Mouse (Mus musculus): ENCODE measurements around the gene St7l. TPM values are rescaled to one million over a fixed set of nuclear protein-coding genes. Genes with fewer than 3 reads are reported as not detected.
A peak's percentile ranks its signal among the peaks of the same experiment; 100 is the strongest.
"Not testable (repeated sequence)": the region's sequence is repeated elsewhere in the genome, so short reads cannot be mapped to it uniquely, and the experiment has no call there.

Gene St7l
- 10 to 100 TPM; 16.8 to 20.1 (median 17.3) TPM for total RNA-seq (2022)

DNA sequence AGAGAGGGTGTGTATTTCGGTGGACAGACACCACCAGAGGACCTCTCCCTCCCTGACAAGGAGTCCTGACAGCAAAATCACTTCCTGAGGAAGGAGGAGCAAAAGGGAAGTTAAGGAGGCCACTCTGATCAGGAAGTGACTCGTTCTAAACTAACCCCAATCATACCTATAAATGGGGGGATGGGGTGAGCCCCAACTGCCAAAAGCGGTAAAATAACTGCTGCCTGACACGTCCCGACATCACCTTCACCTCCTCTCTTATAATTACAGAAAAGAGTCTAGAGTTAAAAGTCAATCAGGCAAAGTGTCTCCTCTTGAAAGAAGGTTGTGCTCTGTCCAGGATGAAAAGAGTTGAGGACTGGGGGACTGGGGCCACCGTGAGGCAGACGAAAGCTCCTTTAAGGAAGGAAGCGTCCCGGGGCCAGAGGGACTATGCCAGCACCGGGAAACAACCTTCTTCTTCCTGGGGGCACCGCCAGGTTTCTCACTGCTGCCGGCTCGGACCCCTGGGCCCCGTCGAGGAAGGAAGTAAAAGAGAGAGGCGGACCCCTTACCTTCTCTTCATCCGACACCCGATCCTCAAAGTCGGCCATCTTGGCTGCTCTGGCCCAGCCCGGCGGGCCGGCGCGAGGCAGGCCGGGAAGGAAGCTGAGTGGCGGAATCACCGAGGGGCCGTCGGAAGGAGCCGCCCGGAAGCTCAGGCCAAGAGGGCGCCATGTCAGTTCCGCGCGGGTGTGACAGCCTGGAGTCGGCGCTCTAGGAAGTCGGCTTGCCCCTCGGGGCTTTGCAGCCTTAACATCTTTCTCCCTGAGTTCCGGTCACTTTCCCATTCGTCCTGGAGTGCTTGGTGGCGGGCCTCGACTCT, at the start of gene St7l, which contains the start of gene Capza1:
Gene St7l, plus strand, starts transcription at position 220 of the 865 bp plus-strand sequence.
Gene Capza1, minus strand, starts transcription at position 720 of the 865 bp plus-strand sequence.
- peak; percentile 90 for DNase-seq (ENCODE audit: low spot score)

DNA sequence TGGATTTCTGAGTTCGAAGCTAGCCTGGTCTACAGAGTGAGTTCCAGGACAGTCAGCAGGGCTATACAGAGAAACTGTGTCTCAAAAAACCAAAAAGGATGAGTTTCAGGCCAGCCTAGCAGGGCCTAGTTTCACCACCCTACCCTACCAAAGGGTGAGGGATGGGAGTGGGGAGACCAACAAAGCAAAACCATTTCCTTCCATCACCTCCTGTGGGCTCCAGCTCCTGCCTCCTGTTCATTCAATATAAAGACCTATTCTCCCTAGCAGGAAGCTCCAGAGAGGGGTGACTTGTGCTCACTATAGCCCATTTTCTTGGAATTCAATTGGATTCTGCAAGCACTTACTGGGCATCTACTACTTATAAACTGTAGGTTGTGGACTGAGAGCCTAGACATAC, 49.1 kb upstream of the St7l start:
- DNase-seq (ENCODE audit: low spot score): no peak

DNA sequence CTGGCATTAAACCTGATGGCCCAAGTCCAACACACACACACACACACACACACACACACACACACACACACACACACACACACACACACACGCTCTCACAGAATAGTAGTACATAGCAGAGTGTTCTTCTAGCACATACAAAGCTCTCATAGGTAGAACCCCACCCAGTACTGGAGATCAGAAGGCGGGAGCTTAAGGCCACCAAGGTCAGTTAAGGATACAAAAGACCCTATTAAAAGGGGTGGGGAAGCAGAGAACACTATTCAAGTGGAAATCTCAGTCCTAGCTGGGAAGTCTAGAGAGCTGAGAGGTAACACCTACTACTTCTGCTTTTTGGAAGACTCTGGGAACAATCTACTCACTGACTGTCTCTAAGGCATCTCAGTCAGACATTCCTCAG, 48.5 kb upstream of the St7l start:
- no peak for DNase-seq (ENCODE audit: low spot score)

DNA sequence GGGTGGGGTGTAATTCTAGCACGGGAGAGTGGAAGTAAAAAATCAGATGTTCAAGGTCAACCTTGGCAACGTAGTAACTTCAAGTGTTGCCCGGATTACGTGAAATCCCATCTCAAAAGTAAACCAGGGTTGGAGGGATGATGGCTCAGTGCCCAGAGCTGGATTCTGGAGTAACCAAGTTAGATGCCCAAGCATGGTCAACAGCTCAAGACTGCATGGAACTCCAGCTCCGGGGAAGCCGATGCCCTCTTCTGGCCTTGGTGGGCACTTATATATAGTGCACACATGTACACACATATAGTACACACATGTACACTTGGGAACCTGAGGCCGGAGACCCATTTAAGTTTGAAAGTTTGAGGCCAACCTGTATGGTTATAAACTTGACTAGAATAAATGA, 47.7 kb upstream of the St7l start:
- DNase-seq (ENCODE audit: low spot score): no peak

DNA sequence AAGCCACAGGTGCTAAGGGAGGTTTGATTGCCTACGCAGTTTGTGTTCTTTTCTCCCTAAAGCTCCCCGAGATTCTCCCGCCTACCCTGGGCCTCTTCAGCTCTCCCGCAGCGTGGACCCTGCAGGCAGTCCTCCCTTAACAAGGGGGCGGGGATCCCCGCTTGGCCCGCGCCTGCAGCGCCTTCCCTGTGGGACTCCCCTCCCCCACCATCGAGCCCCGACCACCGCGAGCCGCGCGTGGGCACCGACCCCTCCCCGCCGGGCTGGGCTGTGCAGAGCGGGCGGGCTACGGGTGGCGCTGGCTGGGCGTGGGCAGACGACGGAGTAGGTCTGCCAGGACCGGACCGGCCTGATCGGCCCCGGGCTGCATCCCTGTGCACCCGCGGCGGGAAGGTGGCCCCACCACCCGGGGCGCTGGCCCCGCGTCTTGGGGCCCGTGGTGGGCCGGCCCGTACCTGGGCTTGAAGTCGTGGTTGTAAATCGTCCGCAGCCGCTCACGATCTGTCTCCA, 46.3 kb upstream of the St7l start:
- DNase-seq (ENCODE audit: low spot score): peak; percentile 30

DNA sequence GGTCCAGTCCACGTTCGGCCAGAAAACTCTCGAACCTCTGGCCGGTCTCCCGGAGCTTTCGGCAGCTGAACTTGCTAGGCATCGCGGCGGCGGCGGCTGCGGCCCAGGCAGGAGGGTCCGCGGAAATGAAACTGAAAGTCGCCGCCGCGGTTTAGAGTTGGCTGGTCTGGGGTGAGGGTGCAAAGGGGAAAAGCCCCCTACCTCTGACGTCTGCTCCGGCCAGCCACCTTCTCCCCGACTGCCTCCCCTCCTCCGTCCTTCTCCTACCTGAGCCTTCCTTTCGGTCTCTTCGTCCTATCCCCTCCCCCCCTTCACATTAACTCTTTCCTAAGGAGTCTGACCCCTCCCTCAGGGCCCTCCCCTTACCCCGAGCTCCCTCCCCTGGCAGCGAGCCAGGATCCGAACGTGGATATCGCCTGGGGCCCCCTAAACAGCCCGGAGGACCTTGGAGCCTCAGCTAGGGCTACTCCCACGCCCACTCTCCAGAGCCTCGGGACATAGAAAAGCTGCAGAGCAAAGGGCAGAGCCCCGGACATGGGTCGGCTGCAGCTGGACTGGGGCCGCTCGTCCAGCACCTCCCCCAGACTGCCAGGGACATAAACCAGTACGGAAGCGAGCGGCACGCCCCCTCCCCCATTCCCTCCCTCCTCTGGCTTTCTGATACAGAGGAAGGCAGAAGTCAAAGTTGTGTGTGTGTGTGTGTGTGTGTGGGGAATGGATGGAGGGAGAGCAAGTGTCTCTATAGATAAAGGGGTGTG, 45.6 kb upstream of the St7l start, which contains the start of gene Mov10:
Gene Mov10, minus strand, starts transcription at position 573 of the 758 bp plus-strand sequence.
- DNase-seq (ENCODE audit: low spot score): peak; percentile 57

DNA sequence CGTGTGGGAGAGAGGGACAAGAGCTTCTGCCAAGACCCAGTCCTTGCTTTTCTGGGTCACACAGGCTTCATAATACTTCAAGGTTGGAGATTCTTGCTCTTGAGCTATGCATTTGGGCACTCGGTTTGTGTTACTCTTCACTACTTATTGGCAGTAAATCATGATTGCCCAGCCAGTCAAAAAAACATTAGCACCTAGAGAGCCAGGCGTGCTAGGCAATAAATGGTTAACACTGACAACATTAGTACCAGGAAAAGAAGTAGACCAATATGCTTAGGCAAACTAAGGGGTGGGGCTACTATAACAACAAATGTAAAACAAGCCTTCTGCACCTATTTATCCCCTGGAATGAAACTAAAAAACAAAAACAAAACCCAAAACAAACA, 45.1 kb upstream of the St7l start:
- DNase-seq (ENCODE audit: low spot score): no peak

DNA sequence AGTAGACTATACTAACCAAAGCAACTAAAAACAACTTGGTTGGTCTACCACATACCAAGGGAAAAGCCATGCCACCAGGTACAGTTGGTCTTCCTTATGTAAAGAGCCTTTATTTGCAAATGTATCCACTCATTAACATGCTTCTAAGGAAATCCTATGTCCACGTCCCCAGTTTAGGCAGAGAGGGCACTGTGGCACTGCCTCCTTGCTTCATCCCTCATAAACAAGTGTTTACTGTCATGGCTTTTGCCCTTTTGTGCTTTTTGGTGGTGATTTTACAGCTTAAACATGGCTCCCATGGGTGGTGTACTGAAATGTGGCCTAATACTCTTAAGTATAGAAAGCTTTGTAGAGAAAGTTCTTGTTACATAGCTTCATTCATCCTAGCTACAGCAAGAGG, 43.4 kb upstream of the St7l start:
- no peak for DNase-seq (ENCODE audit: low spot score)

DNA sequence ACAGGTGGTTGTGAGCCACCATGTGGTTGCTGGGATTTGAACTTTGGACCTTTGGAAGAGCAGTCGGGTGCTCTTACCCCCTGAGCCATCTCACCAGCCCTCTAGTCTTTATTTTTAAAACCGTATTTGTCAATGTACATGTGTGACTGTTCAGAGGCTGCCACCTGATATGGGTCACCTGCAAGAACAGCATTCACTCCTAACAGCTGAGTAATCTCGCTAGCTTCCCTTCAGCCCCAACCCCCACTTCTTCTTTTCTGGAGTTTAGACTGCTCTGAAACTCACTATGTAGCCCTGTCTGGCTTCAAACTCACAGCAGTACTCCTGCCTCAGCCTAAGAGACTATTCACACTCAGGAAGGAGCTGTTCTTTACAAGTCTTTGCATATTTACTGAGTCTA, 41.4 kb upstream of the St7l start:
- no peak for DNase-seq (ENCODE audit: low spot score)

DNA sequence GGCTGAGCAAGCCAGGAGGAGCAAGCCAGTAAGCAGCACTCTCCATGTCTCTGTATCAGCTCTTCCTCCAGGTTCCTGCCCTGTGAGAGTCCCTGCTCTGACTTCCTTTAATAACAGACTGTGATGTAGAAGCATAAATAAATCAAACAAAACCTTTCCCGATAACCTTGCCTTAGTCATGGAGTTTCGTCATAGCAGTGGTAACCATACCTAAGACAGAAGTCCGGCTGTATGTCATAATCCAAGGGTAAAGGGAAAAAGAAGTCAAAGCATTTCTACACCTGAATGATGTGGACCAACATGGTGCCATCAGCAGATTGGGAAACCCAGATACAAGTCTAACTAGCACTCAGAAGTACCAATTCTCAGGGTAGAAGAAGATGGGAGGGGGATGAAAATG, 28.0 kb upstream of the St7l start:
- no peak for DNase-seq (ENCODE audit: low spot score)

DNA sequence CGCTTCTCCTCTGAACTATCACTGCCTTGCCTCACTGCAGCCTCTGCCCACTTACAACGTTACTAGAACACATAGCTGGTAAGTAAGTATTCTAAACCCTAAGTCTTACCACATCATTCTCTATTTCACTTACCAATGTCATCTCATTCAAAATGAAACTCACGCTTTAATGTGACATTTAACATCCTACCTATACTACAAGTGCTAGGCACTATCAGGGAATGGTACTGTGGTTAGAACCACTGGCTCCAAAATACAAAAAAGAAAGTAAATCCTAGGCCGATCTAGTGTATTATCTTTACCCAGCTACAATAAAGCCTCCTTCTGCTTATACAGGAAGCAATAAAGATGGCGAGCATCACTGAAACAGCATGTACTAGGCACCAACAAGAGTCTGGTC, 22.8 kb upstream of the St7l start:
- no peak for DNase-seq (ENCODE audit: low spot score)

DNA sequence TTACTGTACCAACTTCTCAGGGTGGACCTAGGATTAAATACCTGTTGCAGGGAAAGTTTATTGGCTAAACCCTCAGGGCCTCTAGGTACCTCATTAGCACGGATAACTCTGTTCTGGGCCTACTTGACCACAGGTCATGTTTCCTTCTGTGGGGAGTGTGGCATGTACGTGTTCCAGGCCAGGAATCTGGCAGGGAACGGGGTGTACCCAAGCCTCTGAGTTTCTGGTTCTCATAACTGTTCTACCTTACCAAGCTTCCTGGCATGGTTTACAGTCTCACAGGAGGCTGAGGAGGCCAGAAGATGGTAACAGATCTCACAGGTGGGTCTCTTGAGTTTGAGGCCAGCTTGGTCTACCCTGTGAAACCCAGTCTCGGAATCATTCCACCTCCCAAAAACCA, 17.2 kb upstream of the St7l start:
- no peak for DNase-seq (ENCODE audit: low spot score)

DNA sequence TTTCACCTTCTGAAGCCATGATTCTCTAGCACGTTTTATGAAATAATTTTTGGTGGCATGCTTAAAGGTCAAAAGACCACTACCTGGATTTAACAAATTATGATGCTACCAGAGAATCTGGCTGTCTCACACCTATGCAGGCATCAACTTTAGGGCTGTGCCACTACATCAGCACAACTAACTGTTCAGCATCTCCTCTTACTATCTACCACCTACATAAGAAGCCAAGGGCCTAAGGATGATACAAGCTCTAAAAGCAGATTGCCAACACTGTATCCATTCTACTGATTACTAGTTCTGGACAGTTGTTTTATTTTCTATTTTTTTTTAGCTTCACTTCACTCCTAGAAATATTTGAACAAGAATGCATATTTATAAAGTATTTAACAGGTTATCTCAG, 9.3 kb upstream of the St7l start:
- DNase-seq (ENCODE audit: low spot score): no peak

DNA sequence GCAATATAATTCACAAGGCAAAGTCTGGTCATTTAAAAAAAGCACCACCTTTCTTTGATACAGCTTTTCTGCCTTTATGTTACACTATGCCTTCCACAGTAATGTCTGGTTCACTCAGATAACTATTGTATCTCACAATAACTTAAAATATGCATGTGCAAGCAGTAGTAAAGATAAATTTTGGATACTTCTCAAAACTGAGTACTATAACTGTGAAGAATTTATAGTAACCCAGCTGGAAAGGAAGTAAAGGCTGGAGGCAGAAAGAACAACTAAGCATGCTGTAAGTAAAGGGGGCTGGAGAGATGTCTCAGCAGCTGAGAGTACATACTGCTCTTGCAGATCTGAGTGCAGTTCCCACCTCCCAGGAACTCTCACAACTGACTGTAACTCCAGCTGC, 8.9 kb upstream of the St7l start:
- DNase-seq (ENCODE audit: low spot score): no peak

DNA sequence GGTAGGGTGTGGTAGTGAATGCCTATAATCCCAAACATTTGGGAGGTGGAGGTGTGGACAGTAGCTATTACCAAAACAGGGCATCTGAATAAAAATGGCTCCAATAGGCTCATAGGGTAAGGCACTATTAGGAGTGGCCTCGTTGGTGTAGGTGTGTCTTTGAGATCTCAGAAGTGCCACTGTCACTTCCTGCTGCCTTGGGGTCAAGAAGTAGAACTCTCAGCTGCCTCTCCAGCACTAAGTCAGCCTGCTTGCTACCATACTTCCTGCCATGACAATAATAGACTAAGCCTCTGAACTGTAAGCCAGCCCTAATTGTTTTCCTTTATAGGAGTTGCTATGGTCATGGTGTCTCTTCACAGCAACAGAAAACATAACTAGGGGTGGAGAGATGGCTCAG, 7.7 kb upstream of the St7l start:
- no peak for DNase-seq (ENCODE audit: low spot score)

DNA sequence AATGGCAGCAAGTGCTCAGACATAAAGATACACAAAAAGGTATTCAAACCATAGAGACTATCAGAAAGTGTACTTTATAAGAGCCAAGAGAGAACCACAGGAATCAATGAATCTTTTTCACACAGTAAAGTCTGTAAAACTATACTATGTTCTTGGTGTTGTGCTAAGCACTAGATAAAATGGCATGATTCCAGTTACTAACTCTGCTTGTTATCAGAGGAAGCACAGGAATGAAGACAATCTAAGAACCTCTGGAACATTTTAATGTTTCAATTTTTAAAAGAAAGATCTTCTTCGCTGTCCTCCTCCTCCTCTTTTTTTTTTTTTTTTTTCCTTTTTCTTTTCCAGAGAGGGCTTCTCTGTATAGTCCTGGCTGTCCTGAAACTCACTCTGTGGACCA, 5.2 kb upstream of the St7l start:
- DNase-seq (ENCODE audit: low spot score): no peak

DNA sequence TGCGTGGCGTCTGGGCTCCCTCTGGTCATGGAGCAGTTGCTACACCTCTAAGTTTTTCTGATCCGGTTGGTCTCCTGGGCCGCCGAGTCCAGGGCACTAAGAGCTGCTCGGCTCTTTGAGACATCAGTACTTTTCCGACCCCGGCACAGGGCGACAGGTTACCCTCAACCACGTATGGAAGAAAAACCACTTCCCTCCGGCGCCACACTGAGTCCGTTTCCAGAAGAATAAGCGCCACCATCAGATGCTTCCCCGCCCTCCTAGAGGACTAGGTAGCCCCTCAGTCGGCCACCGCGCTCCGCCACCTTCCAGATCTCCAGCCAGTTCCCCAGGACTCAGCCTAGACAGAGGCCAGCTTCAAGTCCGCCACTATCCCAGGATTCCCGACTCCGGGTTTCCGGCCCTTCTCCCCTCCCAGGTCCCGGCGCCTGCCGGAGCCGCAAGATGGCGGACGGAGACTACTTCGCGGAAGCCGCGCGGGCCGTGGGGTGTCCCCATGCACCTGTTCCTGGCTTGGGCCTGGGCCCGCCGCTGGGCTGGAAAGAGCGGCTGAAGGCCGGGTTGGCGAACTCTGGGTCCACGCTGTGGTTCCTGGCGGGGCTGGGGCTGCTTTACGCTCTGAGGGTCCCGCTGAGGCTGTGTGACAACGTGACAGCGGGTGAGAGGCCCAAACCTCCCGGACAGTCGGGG, 991 bp downstream of the St7l start:
- peak; percentile 94 for DNase-seq (ENCODE audit: low spot score)

DNA sequence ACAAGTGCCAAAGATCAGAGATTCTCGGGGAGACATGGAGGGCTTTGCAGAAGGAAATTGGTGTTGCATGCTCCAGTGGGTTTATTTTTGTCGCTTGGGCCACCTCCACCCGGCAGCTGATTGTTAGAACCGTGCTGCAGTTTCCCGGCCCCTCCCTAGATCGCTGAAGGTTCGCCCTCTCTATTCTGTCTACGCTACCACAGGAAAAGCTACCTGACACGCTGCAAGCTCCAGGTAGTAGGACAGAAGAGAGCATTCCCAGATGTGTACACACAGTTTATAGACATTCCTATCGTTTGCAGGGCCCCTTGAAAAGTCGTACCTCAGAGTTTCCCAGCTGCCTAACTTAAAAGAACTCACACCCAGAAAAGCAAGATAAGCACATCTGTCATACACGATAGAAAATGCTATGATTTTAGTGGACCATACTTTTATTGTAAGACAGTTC, 1.6 kb downstream of the St7l start:
- DNase-seq (ENCODE audit: low spot score): no peak

DNA sequence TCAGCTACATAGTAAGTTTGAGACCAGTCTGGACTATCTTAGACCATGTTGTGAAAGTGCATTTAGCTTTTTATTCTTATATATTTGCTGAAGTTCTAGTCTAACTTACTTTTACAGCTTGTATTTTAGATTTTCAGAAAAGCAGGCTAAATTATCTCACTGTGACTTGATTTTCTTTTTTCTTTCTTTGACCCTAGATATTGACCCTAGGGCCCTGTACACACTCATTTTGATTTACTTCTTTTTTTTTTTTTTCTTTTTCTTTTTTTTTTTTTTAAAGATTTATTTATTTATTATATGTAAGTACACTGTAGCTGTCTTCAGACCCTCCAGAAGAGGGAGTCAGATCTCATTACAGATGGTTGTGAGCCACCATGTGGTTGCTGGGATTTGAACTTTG, 2.9 kb downstream of the St7l start:
- not testable (repeated sequence) for DNase-seq (ENCODE audit: low spot score)

DNA sequence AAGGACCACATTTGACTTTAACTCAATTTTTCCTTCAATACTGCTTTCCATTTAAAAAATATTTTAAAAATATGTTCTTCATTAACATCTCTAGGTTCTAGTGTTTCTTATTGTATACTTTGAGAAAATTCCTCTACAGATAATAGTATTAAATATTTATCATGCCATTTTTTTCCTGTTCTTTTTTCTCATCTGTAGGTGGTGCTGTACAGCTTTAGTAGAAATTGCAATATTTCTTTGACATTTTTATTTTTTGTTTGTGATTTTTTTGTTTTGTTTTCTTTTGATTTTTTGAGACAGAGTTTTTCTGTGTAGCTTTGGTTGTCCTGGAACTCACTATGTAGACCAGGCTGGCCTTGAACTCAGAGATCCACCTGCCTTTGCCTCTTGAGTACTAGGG, 5.8 kb downstream of the St7l start:
- no peak for DNase-seq (ENCODE audit: low spot score)

DNA sequence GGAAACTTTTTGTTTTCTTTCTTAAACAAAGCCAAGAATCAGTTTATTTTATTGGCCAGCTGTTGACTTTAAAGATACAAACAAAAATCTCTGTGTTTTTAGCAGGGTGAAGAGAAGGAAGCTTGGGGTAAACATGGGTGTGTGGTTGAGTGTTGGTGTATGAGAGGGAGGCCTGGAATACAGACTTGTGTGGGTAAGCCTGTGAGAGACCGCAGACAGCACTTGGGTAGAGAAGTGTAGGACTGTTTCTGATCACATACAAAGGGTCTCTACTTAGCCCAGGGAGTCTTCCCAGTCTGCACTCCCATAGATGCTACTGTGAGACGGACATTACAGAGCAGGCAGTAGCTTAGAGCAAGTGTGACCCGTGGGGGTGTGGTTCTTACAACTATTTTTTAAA, 24.8 kb downstream of the St7l start:
- DNase-seq (ENCODE audit: low spot score): no peak

DNA sequence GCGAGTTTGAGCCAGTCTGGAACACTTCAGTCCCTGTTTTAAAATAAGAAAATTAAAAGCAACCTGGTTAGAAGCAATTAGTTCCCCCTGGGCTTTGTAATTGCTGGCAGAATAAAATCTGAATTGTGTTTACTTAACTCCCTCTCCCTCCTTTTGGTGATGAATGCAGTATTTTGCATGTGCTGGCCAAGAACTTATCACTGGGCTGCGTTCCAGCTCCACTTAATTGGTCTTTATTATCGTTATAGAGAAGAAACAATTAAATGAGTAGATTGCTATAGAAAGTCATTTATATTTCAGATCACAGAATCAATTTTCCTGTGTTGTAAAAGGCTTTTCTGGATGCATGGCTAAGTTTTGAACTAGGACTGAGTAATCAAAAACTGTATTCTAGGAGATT, 32.3 kb downstream of the St7l start:
- DNase-seq (ENCODE audit: low spot score): no peak
